Comparison of ENCODE assay signal across 25 mouse cellular contexts in the genomic region with DNA sequence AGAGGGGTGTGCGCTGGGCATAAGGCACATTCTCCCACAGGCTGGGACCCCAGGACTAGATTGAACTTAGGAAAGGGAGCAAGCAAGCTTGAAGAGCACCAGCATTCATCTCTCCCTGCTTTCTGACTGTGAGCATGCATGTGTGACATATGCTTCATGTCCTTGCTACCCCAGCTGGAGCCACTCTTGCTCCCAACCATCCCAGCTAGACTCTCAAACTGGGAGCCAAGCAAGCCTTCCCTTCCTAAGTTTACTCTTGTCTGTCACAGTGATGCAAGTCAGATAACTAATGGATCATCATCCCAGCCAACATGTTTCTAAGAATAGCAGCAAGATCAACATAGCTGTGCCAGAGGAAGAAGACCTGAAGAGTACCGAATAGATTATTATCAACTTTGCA.
"Had no signal": no experiment of that assay in that cellular context is flagged by ENCODE, and none has a peak within 500 bp of the region (broad histone marks: within the 10 kb centered on the region; RNA-seq: fewer than 3 reads in every experiment).

No protein-coding gene starts in this region.

- H3K4me1 ChIP-seq: heart, embryonic 13.5 days; heart, embryonic 15.5 days; hindbrain, embryonic 15.5 days; kidney, embryonic 15.5 days; limb, embryonic 13.5 days had no signal

- H3K9me3 ChIP-seq: heart, embryonic 13.5 days; heart, embryonic 15.5 days; hindbrain, embryonic 13.5 days; hindbrain, embryonic 15.5 days; kidney, embryonic 15.5 days; limb, embryonic 13.5 days had no signal

- H3K27ac ChIP-seq: heart, adult 2 months; heart, embryonic 13.5 days; heart, embryonic 15.5 days; hindbrain, embryonic 13.5 days; hindbrain, embryonic 15.5 days; hindbrain, postnatal 0 days; kidney, embryonic 15.5 days; kidney, postnatal 0 days; limb, embryonic 13.5 days had no signal

- H3K4me2 ChIP-seq: heart, embryonic 11.5 days; heart, embryonic 13.5 days; heart, embryonic 15.5 days; hindbrain, embryonic 13.5 days; hindbrain, embryonic 15.5 days; kidney, embryonic 15.5 days; limb, embryonic 13.5 days had no signal

- ATAC-seq: forebrain, postnatal 0 days; hindbrain, postnatal 0 days; intestine, embryonic 16.5 days had no signal

- H3K4me3 ChIP-seq: heart, adult 2 months; heart, embryonic 13.5 days; heart, embryonic 15.5 days; hindbrain, embryonic 13.5 days; hindbrain, embryonic 15.5 days; kidney, embryonic 15.5 days; limb, embryonic 13.5 days had no signal

- H3K36me3 ChIP-seq: heart, embryonic 13.5 days; heart, embryonic 15.5 days; hindbrain, embryonic 13.5 days; hindbrain, embryonic 15.5 days; kidney, embryonic 15.5 days; limb, embryonic 13.5 days had no signal

- H3K9ac ChIP-seq: forebrain, postnatal 0 days; heart, embryonic 13.5 days; heart, embryonic 15.5 days; hindbrain, embryonic 13.5 days; hindbrain, embryonic 15.5 days; kidney, embryonic 15.5 days; limb, embryonic 13.5 days had no signal

- DNase-seq: forebrain, postnatal 0 days; gastrocnemius, postnatal 14 days; gastrocnemius, postnatal 36 days; heart, adult 11 months; heart, adult 2 months; heart, postnatal 14 days; heart, postnatal 36 days; kidney, adult 11 months; kidney, adult 2 months; kidney, adult 9 months; kidney, postnatal 14 days; kidney, postnatal 36 days; layer of hippocampus, adult 9-11 months; layer of hippocampus, postnatal 36 days; left cerebral cortex, postnatal 4 days had no signal

- H3K27me3 ChIP-seq: heart, embryonic 13.5 days; heart, embryonic 15.5 days; hindbrain, embryonic 13.5 days; hindbrain, embryonic 15.5 days; kidney, embryonic 15.5 days; limb, embryonic 13.5 days had no signal
